Mouse (Mus musculus) liver, adult 2 months (tissue): ENCODE results near the gene Slc16a3. TPM values are rescaled to one million over a fixed set of nuclear protein-coding genes. Genes with fewer than 3 reads are reported as not detected.
A peak's percentile ranks its signal among the peaks of the same experiment; 100 is the strongest.

Experiments used
- DNase-seq: peaks from one replicate; pipeline ENCODE4 v3.0.0-alpha.2; 2011; ENCODE audit warnings: low read depth, low spot score; ENCODE audit errors: extremely low read depth
- H3K27ac ChIP-seq: fragments of 200-500 bp; replicated peaks from 2 replicates; pipeline ENCODE4 v1.5.1; 2012; ENCODE audit warnings: low read depth, mild to moderate bottlenecking, control low read depth, inconsistent platforms, low read length; ENCODE audit not compliant: insufficient read depth
- H3K27me3 ChIP-seq: fragments of 200-500 bp; 2 replicates; pipeline ENCODE4 v1.6.1; 2012; ENCODE audit warnings: mild to moderate bottlenecking, moderate library complexity, low read length, inconsistent platforms; ENCODE audit not compliant: control insufficient read depth, insufficient read depth
- H3K36me3 ChIP-seq: fragments of 200-500 bp; 2 replicates; pipeline ENCODE4 v1.6.1; 2012; ENCODE audit warnings: low read length, inconsistent platforms; ENCODE audit not compliant: control insufficient read depth, insufficient read depth
- H3K4me1 ChIP-seq: fragments of 200-500 bp; 2 replicates; pipeline ENCODE4 v1.6.1; 2011; ENCODE audit warnings: low read length; ENCODE audit not compliant: control insufficient read depth, insufficient read depth
- H3K4me3 ChIP-seq: fragments of 200-500 bp; 2 replicates; pipeline ENCODE4 v1.5.1; 2011; ENCODE audit warnings: low read depth, mild to moderate bottlenecking, control low read depth, low read length, moderate library complexity; ENCODE audit not compliant: insufficient read depth
- H3K79me2 ChIP-seq: fragments of 200-500 bp; 2 replicates; pipeline ENCODE4 v1.6.1; 2012; ENCODE audit warnings: inconsistent platforms, mild to moderate bottlenecking, low read length, moderate library complexity; ENCODE audit not compliant: control insufficient read depth, insufficient read depth
- H3K9ac ChIP-seq: fragments of 200-500 bp; 2 replicates; pipeline ENCODE4 v1.6.1; 2012; ENCODE audit warnings: low read depth, mild to moderate bottlenecking, control low read depth, inconsistent platforms, low read length
- CTCF ChIP-seq: fragments of 200-500 bp; IDR thresholded peaks from 2 replicates; pipeline ENCODE4 v1.5.1; 2011; ENCODE audit warnings: low read depth, low read length, control low read depth
- POLR2A ChIP-seq: fragments of 200-500 bp; IDR thresholded peaks from 2 replicates; pipeline ENCODE4 v1.6.1; 2011; ENCODE audit warnings: low read length, control low read depth; ENCODE audit not compliant: insufficient read depth; ENCODE audit errors: extremely low read depth
- WGBS: fragments of 180-500 bp; shearing (Covaris S2); methylation state at CpG from one replicate; pipeline ENCODE4 v1.1.7; 2018; 5-methylcytosine and 5-hydroxymethylcytosine counted together
- polyA plus RNA-seq: library from polyadenylated mRNA; depleted of rRNA; stranded (reverse); fragments of >200 nt; gene quantifications from 2 replicates; pipeline ENCODE4 v1.2.3, GENCODE M21; 2012
- total RNA-seq: library from RNA; depleted of rRNA; stranded (reverse); fragments of >200 nt; gene quantifications from 2 replicates; pipeline ENCODE4 v1.2.3, GENCODE M21; 2014

Gene Slc16a3
- total and polyA plus RNA-seq, 2 experiments, result 0.28 to 0.51 TPM

- Histone ChIP-seq H3K79me2 (peaks cover 54% of the 10 kb centered on the region), H3K27ac (peak overlapping the region; percentile 13), H3K4me1 (peaks cover 53% of the 10 kb centered on the region), H3K36me3 (peaks cover 30% of the 10 kb centered on the region), H3K9ac (no peak overlapping the region), H3K4me3 (no peak overlapping the region), H3K27me3 (no peaks in the 10 kb centered on the region)
- no peak for TF ChIP-seq CTCF
- TF ChIP-seq POLR2A, result no peak
- 60% methylated on average over 4 of the region's 4 CpGs for whole genome bisulfite sequencing
- DNase-seq, result peak; percentile 76
These were observed 36.4 kb downstream of the Slc16a3 start for GRCm38 (mm10) chr11:120984448-120985330.

GRCm38 (mm10) chr11:120987608-120988007 lies 39.3 kb downstream of the Slc16a3 start:
- TF ChIP-seq CTCF, result no peak
- no peak for TF ChIP-seq POLR2A
- H3K4me3 ChIP-seq, result no peak overlapping the region
- no peak overlapping the region for H3K9ac ChIP-seq
- H3K27me3 ChIP-seq, result no peaks in the 10 kb centered on the region
- 20% methylated on average over 3 of the region's 3 CpGs for WGBS
- peak; percentile 48 for DNase-seq
- H3K79me2 ChIP-seq, result peaks cover 58% of the 10 kb centered on the region
- H3K36me3 ChIP-seq, result peaks cover 12% of the 10 kb centered on the region
- H3K4me1 ChIP-seq, result peaks cover 48% of the 10 kb centered on the region
- no peak overlapping the region for H3K27ac ChIP-seq

GRCm38 (mm10) chr11:120988410-120988809 lies 40.1 kb downstream of the Slc16a3 start:
- Histone ChIP-seq H3K27me3 (no peaks in the 10 kb centered on the region), H3K4me3 (no peak overlapping the region), H3K4me1 (peaks cover 48% of the 10 kb centered on the region), H3K9ac (no peak overlapping the region), H3K27ac (peak overlapping the region; percentile 13), H3K36me3 (peaks cover 5% of the 10 kb centered on the region; the same call in 1 of the 2 replicates), H3K79me2 (peaks cover 58% of the 10 kb centered on the region)
- TF ChIP-seq CTCF (no peak), POLR2A (no peak)
- 31% methylated on average over 4 of the region's 4 CpGs for WGBS
- no peak for DNase-seq

GRCm38 (mm10) chr11:120989523-120989922 lies 41.2 kb downstream of the Slc16a3 start:
- Histone ChIP-seq H3K36me3 (peaks cover 5% of the 10 kb centered on the region; the same call in 1 of the 2 replicates), H3K9ac (peak overlapping the region; percentile 14), H3K27ac (peak overlapping the region; percentile 93; the same call in 1 of the 2 replicates), H3K4me1 (peaks cover 53% of the 10 kb centered on the region), H3K79me2 (peaks cover 52% of the 10 kb centered on the region), H3K27me3 (no peaks in the 10 kb centered on the region), H3K4me3 (peak overlapping the region; percentile 81)
- no peak for TF ChIP-seq POLR2A
- no peak for TF ChIP-seq CTCF
- DNase-seq, result peak; percentile 50
- 0% methylated on average over 1 of the region's 1 CpGs for WGBS

GRCm38 (mm10) chr11:120990126-120990781 lies 42.0 kb downstream of the Slc16a3 start:
- peak overlapping the region; percentile 93 for H3K27ac ChIP-seq
- peaks cover 51% of the 10 kb centered on the region for H3K79me2 ChIP-seq
- peak overlapping the region; percentile 81 for H3K4me3 ChIP-seq
- H3K4me1 ChIP-seq, result peaks cover 55% of the 10 kb centered on the region
- TF ChIP-seq CTCF, result no peak
- TF ChIP-seq POLR2A, result no peak
- DNase-seq, result peak; percentile 68
- no peaks in the 10 kb centered on the region for H3K27me3 ChIP-seq
- H3K36me3 ChIP-seq, result peaks cover 5% of the 10 kb centered on the region; the same call in 1 of the 2 replicates
- H3K9ac ChIP-seq, result peak overlapping the region; percentile 92
- WGBS, result 3% methylated on average over 21 of the region's 35 CpGs
